Comparison of ENCODE assay signal across 14 mouse cellular contexts in the genomic region with DNA sequence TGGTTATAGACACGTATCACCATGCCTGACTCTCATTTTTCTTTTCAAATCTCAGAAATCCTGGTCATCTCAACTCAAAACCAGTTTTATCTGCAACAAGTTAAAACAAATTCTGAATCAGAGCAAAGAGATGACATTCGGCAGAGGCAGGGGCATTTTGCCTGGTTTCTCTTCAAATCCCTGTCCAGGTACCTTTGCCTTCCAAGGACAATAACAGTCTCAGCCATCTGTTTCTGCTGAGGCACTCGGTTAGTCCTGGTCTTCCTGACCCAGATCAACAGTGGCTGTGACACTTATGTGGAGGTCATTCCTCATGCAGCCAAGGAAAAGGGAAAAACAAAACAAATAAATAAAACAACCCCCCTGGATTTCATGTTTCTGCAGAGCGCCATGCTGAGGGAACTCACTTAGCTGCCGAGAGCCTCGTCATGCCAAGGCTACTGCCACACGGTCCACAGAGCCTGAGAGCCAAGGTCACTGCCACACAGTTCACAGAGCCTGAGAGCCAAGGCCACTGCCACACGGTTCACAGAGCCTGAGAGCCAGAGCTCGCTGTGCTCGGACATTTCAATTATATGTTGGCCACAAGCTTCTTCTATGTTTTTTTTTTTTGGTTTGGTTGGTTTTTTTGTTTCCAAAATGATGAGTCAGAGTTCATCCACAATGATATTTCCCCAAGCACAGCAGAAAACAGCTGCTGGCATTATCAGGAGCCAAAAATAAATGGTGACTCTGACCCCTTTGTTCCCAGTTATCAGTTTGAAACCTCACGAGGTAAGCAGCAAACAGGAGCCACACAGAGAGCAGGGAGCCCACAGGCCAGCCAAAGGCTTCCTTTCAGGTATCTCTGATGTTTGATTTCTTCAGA. TPM values are rescaled to one million over a fixed set of nuclear protein-coding genes. Genes with fewer than 3 reads are reported as not detected.
DNase-seq lines count a peak whose midpoint lies in the region; TF ChIP-seq lines count a peak whose summit lies in the region.
"Had no signal": no experiment of that assay in that cellular context is flagged by ENCODE, and none has a peak within 500 bp of the region (broad histone marks: within the 10 kb centered on the region; RNA-seq: fewer than 3 reads in every experiment).

No protein-coding gene starts in this region.

- H3K4me1 ChIP-seq in olfactory bulb, adult 2 months (ENCODE audit: control insufficient read depth, insufficient read depth, low read length): peaks cover 32% of the 10 kb centered on the region
- H3K4me1 ChIP-seq: midbrain, embryonic 12.5 days had no signal

- H3K4me3 ChIP-seq in olfactory bulb, adult 2 months (ENCODE audit: insufficient read depth, low read depth, low read length): no peak overlapping the region
- H3K4me3 ChIP-seq: midbrain, embryonic 12.5 days had no signal

- DNase-seq in cerebellum, adult 11-12 months: peak; percentile 34
- DNase-seq in cerebellum, adult 11 months: no peak
- DNase-seq in ovary, adult 18-20 months (ENCODE audit: low spot score): peak; percentile 31
- no peak for DNase-seq in ovary, postnatal 14 days (ENCODE audit: low spot score)
- DNase-seq in cerebellum, postnatal 25 days: peak; percentile 51 to 59
- DNase-seq in left cerebral cortex, adult 8-10 months (ENCODE audit: low spot score in 2 of 2): no peak
- no peak for DNase-seq in lung, postnatal 4 days
- DNase-seq: B cell, adult 2 months; liver, postnatal 0 days; thymus, postnatal 14 days had no signal

- peak overlapping the region; percentile 66 for H3K27ac ChIP-seq in olfactory bulb, adult 2 months (ENCODE audit: insufficient read depth, low read depth, low read length)
- H3K27ac ChIP-seq: midbrain, embryonic 12.5 days had no signal

- TF ChIP-seq POLR2A in olfactory bulb, adult 2 months (IDR thresholded peaks at IDR 0.05; ENCODE audit: insufficient read depth, low read depth, low read length): no peak

- TF ChIP-seq CTCF in olfactory bulb, adult 2 months (IDR thresholded peaks at IDR 0.05; ENCODE audit: insufficient read depth, low read depth, low read length): no peak

- 54% methylated on average over 11 of the region's 11 CpGs for WGBS in olfactory bulb, adult 2 months

RNA-seq across cellular contexts. Expression of gene Uros, which starts 20.7 kb away (rescaled TPM):
- polyA plus RNA-seq in olfactory bulb, adult 2 months (2012; ENCODE audit: insufficient read depth, insufficient read length, low replicate concordance, missing spikeins): not detected in 2 replicates
- total RNA-seq in left cerebral cortex, adult 8-10 months (2022): 10 to 100 TPM; 15.3 to 22.4 (median 20.1) TPM

RNA-seq across cellular contexts. Expression of gene Bccip, which starts 21.4 kb away (rescaled TPM):
- polyA plus RNA-seq in olfactory bulb, adult 2 months (2012; ENCODE audit: insufficient read depth, insufficient read length, low replicate concordance, missing spikeins): not detected in 2 replicates
- total RNA-seq in left cerebral cortex, adult 8-10 months (2022): 10 to 100 TPM; 63.4 to 69.4 (median 68.0) TPM

RNA-seq across cellular contexts. Expression of gene Fank1, which starts 46.1 kb away (rescaled TPM):
- polyA plus RNA-seq in olfactory bulb, adult 2 months (2012; ENCODE audit: insufficient read depth, insufficient read length, low replicate concordance, missing spikeins): not detected in 2 replicates
- total RNA-seq in left cerebral cortex, adult 8-10 months (2022): 1 to 10 TPM; 3.3 to 4.5 (median 4.1) TPM
- total RNA-seq: gastrocnemius, adult 8-10 months had no signal
- polyA plus RNA-seq: liver, postnatal 0 days had no signal

RNA-seq across cellular contexts. Expression of gene Mmp21, which starts 50.7 kb away (rescaled TPM):
- polyA plus RNA-seq in olfactory bulb, adult 2 months (2012; ENCODE audit: insufficient read depth, insufficient read length, low replicate concordance, missing spikeins): not detected in 2 replicates
- total RNA-seq in left cerebral cortex, adult 8-10 months (2022): under 1 TPM in 1 of 4 experiments, not detected in 3; 0.13 TPM
- total RNA-seq: gastrocnemius, adult 8-10 months had no signal
- polyA plus RNA-seq: large intestine, adult 2 months; midbrain, embryonic 12.5 days had no signal

RNA-seq across cellular contexts. Expression of gene Dhx32, which starts 52.0 kb away (rescaled TPM):
- not detected in 2 replicates for polyA plus RNA-seq in olfactory bulb, adult 2 months (2012; ENCODE audit: insufficient read depth, insufficient read length, low replicate concordance, missing spikeins)
- total RNA-seq in left cerebral cortex, adult 8-10 months (2022): 10 to 100 TPM; 42.4 to 47.2 (median 43.2) TPM

Comparison
In these comparisons a context has a peak if more than half of its experiments do, and no peak if none do; other contexts are left out.
1. DNase-seq: peak in cerebellum, adult 11-12 months (single experiment), ovary, adult 18-20 months (single experiment) and cerebellum, postnatal 25 days (2 of 2); none in cerebellum, adult 11 months (single experiment), ovary, postnatal 14 days (single experiment), left cerebral cortex, adult 8-10 months (0 of 2) and lung, postnatal 4 days (0 of 2).